Mouse (Mus musculus) G1E (cell line): Measurements from ENCODE around the gene Gm4869. TPM values are rescaled to one million over a fixed set of nuclear protein-coding genes. Genes with fewer than 3 reads are reported as not detected.
A peak's percentile ranks its signal among the peaks of the same experiment; 100 is the strongest.
"Not testable (repeated sequence)": the region's sequence is repeated elsewhere in the genome, so short reads cannot be mapped to it uniquely, and the experiment has no call there.

Source experiments
- ATAC-seq: 2 replicates; pipeline ENCODE4 v1.8.0; 2016; ENCODE audit warnings: mild to moderate bottlenecking; ENCODE audit not compliant: insufficient number of reproducible peaks, poor library complexity, low FRiP score, severe bottlenecking; ENCODE audit errors: extremely low read depth
- DNase-seq: peaks from one replicate; pipeline ENCODE4 v3.0.0; 2012; ENCODE audit warnings: low spot score
- H3K27me3 ChIP-seq: 2 replicates; pipeline ENCODE4 v1.6.1; 2012; ENCODE audit warnings: mild to moderate bottlenecking, low read length, inconsistent platforms; ENCODE audit not compliant: insufficient read depth
- H3K36me3 ChIP-seq: replicated peaks from 2 replicates; pipeline ENCODE3; 2012; ENCODE audit warnings: mild to moderate bottlenecking, inconsistent platforms
- H3K4me1 ChIP-seq: 2 replicates; pipeline ENCODE4 v1.6.1; 2012; ENCODE audit warnings: low read depth, low read length, inconsistent platforms, mixed read lengths; ENCODE audit not compliant: insufficient read depth
- H3K4me3 ChIP-seq: 2 replicates; pipeline ENCODE4 v1.5.1; 2012; ENCODE audit warnings: low read depth, mild to moderate bottlenecking, inconsistent platforms, low read length, moderate library complexity, mixed read lengths
- H3K9me3 ChIP-seq: replicated peaks from 2 replicates; pipeline ENCODE4 v1.6.1; 2012; ENCODE audit warnings: inconsistent platforms
- CTCF ChIP-seq: IDR thresholded peaks from 2 replicates; pipeline ENCODE4 v1.5.1; 2012; ENCODE audit warnings: low read depth, low read length, inconsistent platforms, mixed read lengths
- GATA1 ChIP-seq: IDR thresholded peaks from 2 replicates; pipeline ENCODE4 v1.6.1; 2012; ENCODE audit warnings: borderline replicate concordance, low read length, inconsistent platforms, mixed read lengths
- GATA2 ChIP-seq: IDR thresholded peaks from 2 replicates; pipeline ENCODE4 v1.6.1; 2012; ENCODE audit warnings: low read depth, low read length, inconsistent platforms, borderline replicate concordance
- POLR2AphosphoS5 ChIP-seq: IDR thresholded peaks from 2 replicates; pipeline ENCODE4 v1.6.1; 2012; ENCODE audit warnings: low read depth, low read length, inconsistent platforms; ENCODE audit not compliant: insufficient replicate concordance
- TAL1 ChIP-seq: conservative IDR thresholded peaks from 2 replicates; pipeline ENCODE4 v1.6.1; 2012; ENCODE audit warnings: low read depth, low read length, inconsistent platforms, mixed read lengths
- polyA plus RNA-seq: library from polyadenylated mRNA; stranded (reverse); fragments of >175 nt; gene quantifications from 2 replicates; pipeline ENCODE4 v1.2.3, GENCODE M21; 2012
- total RNA-seq, 2 experiments: library from RNA; stranded (forward) in 1 of 2; stranded (reverse) in 1 of 2; fragments of 200-1000 nt in 1 of 2; fragments of >200 nt in 1 of 2; fragmentation: Nextera tagmentation in 1 of 2; gene quantifications; 2 replicates each; pipeline ENCODE4 v1.2.3; 2014 to 2017

Gm4869 gene
- total and polyA plus RNA-seq, 3 experiments: not detected

DNA sequence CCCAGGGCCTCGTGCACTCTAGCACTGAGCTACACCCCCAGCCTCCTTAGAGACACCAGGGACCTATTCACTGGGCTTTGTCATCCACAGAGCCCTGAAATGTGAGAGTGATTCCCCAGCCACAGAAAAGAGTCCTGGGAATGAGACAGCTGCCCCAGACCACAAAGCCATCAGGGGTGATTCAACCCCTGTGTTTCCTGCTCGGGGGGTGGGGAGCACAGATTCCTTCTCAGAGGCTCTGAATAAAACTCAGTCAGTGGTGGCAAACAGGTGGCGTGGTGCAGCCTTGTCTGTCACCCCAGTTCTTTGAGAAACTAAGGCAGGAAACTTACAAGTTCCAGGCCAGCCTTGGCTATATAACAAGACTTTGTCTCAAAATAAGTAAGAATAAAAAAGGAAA lies 16.0 kb downstream of the Gm4869 start:
- H3K27me3 ChIP-seq: peaks cover 11% of the 10 kb centered on the region
- H3K36me3 ChIP-seq: no peaks in the 10 kb centered on the region
- DNase-seq (no peak), ATAC-seq (no peak)
- H3K4me3 ChIP-seq: no peak overlapping the region
- peaks cover 19% of the 10 kb centered on the region for H3K9me3 ChIP-seq
- TF ChIP-seq GATA2 (no peak), POLR2AphosphoS5 (no peak)
- no peaks in the 10 kb centered on the region; the same call in 1 of the 2 replicates for H3K4me1 ChIP-seq

DNA sequence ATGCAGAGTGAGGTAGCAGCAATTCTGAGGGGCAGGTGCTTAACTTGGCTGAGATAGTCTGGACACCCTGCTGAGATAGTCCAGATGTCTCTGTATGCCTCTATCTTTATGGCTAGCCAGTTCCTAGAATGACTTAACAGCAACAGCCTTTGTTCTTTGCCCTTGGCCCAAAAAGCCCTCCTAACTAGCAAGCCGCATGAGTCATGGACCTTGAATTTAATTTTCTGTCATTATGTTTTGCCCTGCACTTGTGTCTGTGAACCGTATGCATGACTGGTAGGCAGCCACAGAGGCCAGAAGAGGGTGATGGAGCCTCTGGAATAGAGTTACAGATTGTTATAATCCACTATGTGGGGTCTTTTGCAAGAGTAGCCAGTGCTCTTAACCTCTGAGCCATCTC lies 17.7 kb downstream of the Gm4869 start:
- H3K4me1 ChIP-seq, H3K4me3 ChIP-seq, ATAC-seq, H3K36me3 ChIP-seq, DNase-seq: not testable (repeated sequence)
- peaks cover 19% of the 10 kb centered on the region for H3K9me3 ChIP-seq
- H3K27me3 ChIP-seq: peaks cover 20% of the 10 kb centered on the region

DNA sequence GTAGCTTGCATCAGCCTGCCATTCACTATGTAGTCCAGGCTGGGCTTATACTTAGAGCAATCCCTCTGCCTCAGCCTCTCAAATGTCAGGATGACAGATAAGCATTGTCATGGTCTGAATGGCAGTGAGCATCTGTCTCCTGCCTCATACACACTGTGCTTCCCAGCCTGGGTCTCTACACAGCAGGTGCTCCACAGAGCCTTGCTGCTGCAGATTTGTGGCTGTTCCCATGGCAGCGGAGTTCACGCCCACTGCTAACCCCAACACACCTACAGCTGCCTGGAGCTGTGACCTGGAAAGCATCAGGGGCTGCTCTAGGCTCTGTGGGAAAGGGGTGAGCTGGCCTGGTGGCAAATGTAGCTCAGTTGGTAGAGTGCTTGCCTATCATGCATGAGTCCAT lies 19.5 kb downstream of the Gm4869 start:
- DNase-seq (no peak), ATAC-seq (no peak)
- H3K36me3 ChIP-seq: no peaks in the 10 kb centered on the region
- H3K4me3 ChIP-seq: no peak overlapping the region
- TF ChIP-seq GATA2 (no peak), GATA1 (no peak), CTCF (no peak)
- H3K4me1 ChIP-seq: no peaks in the 10 kb centered on the region; the same call in 1 of the 2 replicates
- peaks cover 19% of the 10 kb centered on the region for H3K9me3 ChIP-seq
- H3K27me3 ChIP-seq: peaks cover 26% of the 10 kb centered on the region

DNA sequence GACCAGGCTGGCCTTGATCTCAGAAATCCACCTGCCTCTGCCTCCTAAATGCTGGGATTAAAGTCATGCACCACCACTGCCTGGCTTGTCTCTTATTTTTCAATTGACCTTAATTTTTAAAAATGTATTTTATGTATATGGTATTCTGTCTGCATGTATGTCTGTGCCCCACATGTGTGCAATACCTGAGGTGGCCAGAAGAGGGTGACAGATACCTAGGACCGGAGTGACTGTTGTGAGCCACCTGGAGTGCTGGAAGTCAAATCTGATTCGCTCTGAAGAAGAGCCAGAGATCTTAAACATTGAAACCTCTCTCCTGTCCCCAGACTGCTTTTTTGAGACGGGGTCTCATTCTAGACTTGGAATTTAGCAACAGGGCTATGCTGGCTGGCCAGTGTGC lies 26.9 kb downstream of the Gm4869 start:
- TF ChIP-seq GATA2 (no peak), GATA1 (no peak), CTCF (0 out of 2 replicates have a peak, but pooled peaks have one; percentile 21), POLR2AphosphoS5 (no peak)
- no peak for ATAC-seq
- DNase-seq: no peak
- no peaks in the 10 kb centered on the region for H3K4me1 ChIP-seq
- no peak overlapping the region for H3K4me3 ChIP-seq
- no peaks in the 10 kb centered on the region for H3K36me3 ChIP-seq
- peaks cover 14% of the 10 kb centered on the region for H3K27me3 ChIP-seq
- no peaks in the 10 kb centered on the region for H3K9me3 ChIP-seq

DNA sequence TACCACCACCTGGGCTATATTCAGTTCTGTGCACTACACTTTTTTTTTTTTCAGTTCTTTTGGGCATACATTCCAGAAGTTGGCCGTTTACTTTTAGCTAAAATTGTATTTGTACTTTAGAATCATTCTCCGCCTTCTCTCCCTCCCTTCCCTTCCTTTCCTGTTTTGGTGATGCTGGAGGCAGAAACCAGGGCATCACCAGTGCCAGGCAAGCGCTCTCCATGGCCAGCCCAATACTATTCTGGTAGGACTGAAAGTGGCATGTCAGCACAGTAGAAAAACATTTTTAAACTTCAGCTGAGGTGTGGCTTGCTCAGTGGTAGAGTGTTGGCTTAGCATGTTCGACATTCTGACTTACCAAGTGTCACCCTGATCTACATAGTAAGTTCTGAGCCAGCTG lies 36.0 kb downstream of the Gm4869 start:
- no peak for DNase-seq
- H3K27me3 ChIP-seq: peaks cover 14% of the 10 kb centered on the region
- H3K4me3 ChIP-seq: no peak overlapping the region

DNA sequence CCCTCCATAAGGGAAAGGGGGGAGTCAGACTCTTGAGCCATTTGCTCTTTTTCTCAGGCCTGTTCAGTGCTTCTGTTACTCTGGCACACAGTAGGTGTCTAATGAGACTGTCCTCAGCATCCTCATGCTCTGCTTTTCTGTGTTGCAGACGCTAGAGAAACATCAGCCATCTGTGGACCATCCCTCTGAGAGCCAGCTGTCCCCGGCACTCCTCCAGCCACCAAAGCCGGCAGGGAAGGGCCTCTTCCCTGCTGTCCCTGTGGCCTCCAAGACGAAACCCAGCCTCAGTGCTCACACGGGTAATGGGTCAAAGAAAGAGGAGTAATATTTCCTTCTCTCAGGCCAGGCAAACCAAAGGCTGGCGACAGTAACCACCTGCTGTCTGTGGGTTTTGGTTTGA lies 45.7 kb downstream of the Gm4869 start:
- Histone ChIP-seq H3K4me1 (no peaks in the 10 kb centered on the region), H3K4me3 (no peak overlapping the region), H3K9me3 (no peaks in the 10 kb centered on the region), H3K36me3 (no peaks in the 10 kb centered on the region), H3K27me3 (peaks cover 25% of the 10 kb centered on the region)
- DNase-seq: no peak
- ATAC-seq: no peak
- TF ChIP-seq CTCF: no peak
- TF ChIP-seq GATA2: no peak
- no peak for TF ChIP-seq TAL1
- no peak for TF ChIP-seq GATA1
- no peak for TF ChIP-seq POLR2AphosphoS5

More for the DNA sequence above, 36.0 kb downstream of the Gm4869 start:
- no peaks in the 10 kb centered on the region for H3K36me3 ChIP-seq
- TF ChIP-seq GATA2 (no peak), CTCF (no peak), TAL1 (no peak), GATA1 (no peak), POLR2AphosphoS5 (no peak)
- no peaks in the 10 kb centered on the region for H3K9me3 ChIP-seq
- no peak for ATAC-seq
- H3K4me1 ChIP-seq: no peaks in the 10 kb centered on the region

DNA sequence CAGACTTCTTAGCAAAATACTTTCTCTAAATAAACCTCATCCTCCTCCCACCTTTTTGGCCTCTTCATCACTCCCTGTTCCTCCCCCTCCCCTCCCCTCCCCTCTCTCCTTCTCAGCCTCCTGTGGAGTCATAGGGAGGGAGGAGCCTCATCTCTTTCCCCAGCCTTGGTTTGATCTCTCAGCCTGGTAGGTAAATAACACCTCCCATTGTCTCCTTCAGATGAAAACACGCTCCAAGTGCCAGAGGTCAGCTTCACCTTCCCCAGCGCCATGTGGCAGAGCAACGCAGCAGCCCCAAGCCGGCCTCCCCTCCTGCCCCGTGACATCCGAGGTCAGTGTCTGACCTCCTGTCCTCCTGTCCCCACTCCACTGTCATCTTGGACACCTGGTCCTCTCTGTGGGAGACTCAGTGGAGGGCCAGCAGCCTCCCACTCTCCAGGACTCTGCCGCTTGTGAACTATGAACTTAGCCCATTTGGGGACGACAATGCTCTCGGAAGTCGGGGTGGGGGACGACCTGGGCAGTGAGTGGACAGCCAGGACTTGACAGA lies 47.3 kb downstream of the Gm4869 start:
- Histone ChIP-seq H3K9me3 (no peaks in the 10 kb centered on the region), H3K4me1 (no peaks in the 10 kb centered on the region), H3K36me3 (no peaks in the 10 kb centered on the region), H3K27me3 (peaks cover 22% of the 10 kb centered on the region), H3K4me3 (no peak overlapping the region)
- TF ChIP-seq GATA1: no peak
- no peak for TF ChIP-seq CTCF
- no peak for TF ChIP-seq GATA2
- no peak for TF ChIP-seq TAL1
- no peak for TF ChIP-seq POLR2AphosphoS5
- ATAC-seq: no peak
- no peak for DNase-seq
